Mouse (Mus musculus) lung, adult 2 months (tissue): ENCODE measurements around the gene Stkld1.

ENCODE experiments used
- CTCF ChIP-seq: fragments of 200-500 bp; IDR thresholded peaks from 2 replicates; pipeline ENCODE4 v1.5.1; 2011; ENCODE audit warnings: mild to moderate bottlenecking, low read length, control low read depth; ENCODE audit not compliant: insufficient read depth
- POLR2A ChIP-seq: fragments of 200-500 bp; IDR thresholded peaks from 2 replicates; pipeline ENCODE4 v1.6.1; 2011; ENCODE audit warnings: low read depth, mild to moderate bottlenecking, control low read depth, low read length, borderline replicate concordance; ENCODE audit errors: extremely low read depth

DNA sequence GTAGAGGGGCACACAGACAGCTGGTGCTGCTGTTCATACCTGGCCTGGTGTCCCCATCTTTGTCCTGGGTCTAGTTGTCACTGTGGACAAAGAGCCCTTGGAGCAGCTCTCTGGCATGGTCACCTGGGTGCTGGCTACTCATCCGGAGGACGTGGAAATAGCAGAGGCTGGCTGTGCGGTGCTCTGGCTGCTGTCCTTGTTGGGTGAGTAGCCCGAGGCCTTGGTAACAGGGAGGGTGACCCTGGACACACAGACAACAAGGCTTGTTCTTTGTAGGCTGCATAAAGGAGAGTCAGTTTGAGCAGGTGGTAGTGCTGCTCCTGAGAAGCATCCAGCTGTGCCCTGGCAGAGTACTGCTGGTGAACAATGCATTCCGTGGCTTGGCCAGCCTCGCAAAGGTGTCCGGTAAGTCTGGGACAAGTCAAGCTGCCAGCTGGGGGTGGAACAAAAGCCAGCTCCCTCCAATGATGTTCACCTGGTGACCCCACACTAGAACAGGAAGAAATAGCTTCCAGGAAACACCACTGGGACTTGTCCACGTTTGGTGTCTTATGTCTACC, 17.6 kb downstream of the Stkld1 start:
- TF ChIP-seq CTCF, result no peak
- no peak for TF ChIP-seq POLR2A
